Mouse (Mus musculus) heart, adult 11 months (tissue): Measurements from ENCODE around the gene Gm8882.
"Not testable (repeated sequence)": the region's sequence is repeated elsewhere in the genome, so short reads cannot be mapped to it uniquely, and the experiment has no call there.

Experiments used
- DNase-seq: peaks from one replicate; pipeline ENCODE4 v3.0.0; 2022

The Gm8882 gene

DNA sequence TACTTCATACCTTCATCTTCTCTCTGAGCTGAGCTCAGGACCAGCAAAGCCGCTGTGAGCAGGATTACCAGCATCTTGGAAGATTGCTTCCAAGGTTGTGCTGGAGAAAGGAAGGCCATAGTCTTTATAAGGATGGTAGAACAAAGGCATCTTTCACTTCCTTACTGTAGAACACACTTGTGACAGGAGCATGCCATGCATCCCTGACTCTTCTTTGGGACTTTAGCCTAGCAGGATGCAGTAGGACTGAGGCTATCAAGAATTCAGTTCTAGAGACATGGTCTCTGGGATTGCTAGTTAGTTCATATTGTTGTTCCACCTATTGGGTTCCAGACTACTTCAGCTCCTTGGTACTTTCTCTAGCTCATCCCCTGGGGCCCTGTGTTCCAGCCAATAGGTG, at the start of gene Gm8882:
Gene Gm8882, minus strand, starts transcription at position 101 of the 400 bp plus-strand sequence.
- not testable (repeated sequence) for DNase-seq

DNA sequence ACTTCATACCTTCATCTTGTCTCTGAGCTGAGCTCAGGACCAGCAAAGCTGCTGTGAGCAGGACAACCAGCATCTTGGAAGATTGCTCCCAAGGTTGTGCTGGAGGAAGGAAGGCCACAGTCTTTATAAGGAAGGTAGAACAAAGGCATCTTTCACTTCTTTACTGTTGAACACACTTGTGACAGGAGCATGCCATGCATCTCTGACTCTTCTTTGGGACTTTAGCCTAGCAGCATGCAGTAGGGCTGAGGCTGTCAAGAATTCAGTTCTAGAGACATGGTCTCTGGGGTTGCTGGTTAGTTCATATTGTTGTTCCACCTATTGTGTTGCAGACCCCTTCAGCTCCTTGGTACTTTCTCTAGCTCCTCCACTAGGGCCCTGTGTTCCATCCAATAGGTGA, 49.3 kb downstream of the Gm8882 start, which contains the start of gene Prpmp5:
Gene Prpmp5, minus strand, starts transcription at position 101 of the 400 bp plus-strand sequence.
- DNase-seq, result not testable (repeated sequence)
